8 mouse cellular contexts compared by ENCODE assay signal in the genomic region with DNA sequence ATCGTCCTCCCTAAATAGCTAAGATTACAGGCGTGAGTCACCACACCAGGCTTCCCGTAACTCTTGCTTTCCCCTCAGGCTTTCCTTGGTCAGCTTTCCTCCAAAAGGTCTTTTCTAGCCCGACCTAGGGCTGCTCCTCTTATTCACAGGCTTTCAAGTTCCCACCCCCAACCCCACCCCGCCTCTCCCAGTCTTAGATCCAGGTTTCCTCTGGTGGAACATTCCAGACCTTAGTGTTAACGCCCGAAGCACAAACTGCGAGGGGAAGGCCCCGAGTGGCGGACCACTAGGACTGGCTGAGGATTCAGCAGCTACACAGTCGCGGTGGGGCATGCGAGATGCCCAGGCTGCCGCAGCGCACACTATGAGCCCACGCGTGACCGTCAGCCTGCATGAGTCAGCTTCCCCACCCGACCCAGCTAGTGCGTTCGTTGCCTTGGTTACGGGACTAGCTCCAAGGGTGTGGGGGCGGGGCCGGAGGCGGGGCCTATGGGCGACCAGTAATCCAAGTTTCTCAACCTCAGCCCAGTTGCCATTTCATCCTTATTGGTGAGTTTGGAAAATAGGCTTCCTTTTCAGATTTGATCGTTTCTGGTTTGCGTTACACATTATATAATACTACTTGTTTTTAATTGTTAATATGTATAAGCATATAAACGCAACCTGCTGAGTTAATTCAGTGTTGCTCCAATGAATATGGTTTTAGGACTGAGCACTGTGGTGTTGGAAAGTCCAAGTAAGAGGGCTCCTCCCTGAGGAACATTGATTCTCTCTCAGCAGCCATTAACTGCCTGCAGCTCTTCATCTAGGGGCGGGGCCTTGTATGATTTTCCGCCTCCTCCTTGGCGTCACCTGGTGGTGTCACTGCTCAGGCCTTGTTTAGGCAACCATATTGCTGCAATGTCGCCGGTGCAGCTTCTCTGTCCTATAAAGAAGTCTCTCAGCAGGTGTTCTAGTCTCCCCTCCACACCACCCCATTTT. TPM values are rescaled to one million over a fixed set of nuclear protein-coding genes. Genes with fewer than 3 reads are reported as not detected.
DNase-seq lines count a peak whose midpoint lies in the region.

No protein-coding gene starts in this region.

- peaks cover 7% of the 10 kb centered on the region for H3K36me3 ChIP-seq in hindbrain, embryonic 10.5 days

- H3K4me1 ChIP-seq in hindbrain, embryonic 10.5 days (replicated peaks): peaks cover 48% of the 10 kb centered on the region

- DNase-seq in MEL-GATA-1-ER (ENCODE audit: extremely low read depth, low read depth): peak; percentile 81
- peak; percentile 91 for DNase-seq in cerebellum, adult 8-10 months
- peak; percentile 86 for DNase-seq in forelimb bud, embryonic 11.5 days (ENCODE audit: low read depth, low spot score)
- DNase-seq in hindbrain, embryonic 10.5 days (ENCODE audit: low spot score): peak; percentile 93
- peak; percentile 94 to 97 for DNase-seq in layer of hippocampus, postnatal 10 days (ENCODE audit: low spot score in 2 of 2)
- DNase-seq in lung, postnatal 10 days: peak; percentile 97
- DNase-seq in ovary, postnatal 36 days (ENCODE audit: low spot score): peak; percentile 95
- peak; percentile 68 for DNase-seq in thymus, postnatal 25 days

- WGBS in hindbrain, embryonic 10.5 days: 3% methylated on average over 34 of the region's 34 CpGs

- H3K27me3 ChIP-seq in hindbrain, embryonic 10.5 days (ENCODE audit: insufficient read depth, poor library complexity, severe bottlenecking): no peaks in the 10 kb centered on the region

- peak overlapping the region; percentile 91 for H3K27ac ChIP-seq in hindbrain, embryonic 10.5 days

- peak overlapping the region; percentile 58 for H3K4me3 ChIP-seq in hindbrain, embryonic 10.5 days

- H3K9me3 ChIP-seq in hindbrain, embryonic 10.5 days: no peaks in the 10 kb centered on the region

RNA-seq across cellular contexts. Expression of gene Spsb2, which starts 2.8 kb away (rescaled TPM):
- polyA plus RNA-seq in hindbrain, embryonic 10.5 days (2016; fragmentation: Nextera tagmentation; extraction: Ambion mirVana): 8.3 and 8.7 TPM in 2 replicates
- total RNA-seq in layer of hippocampus, postnatal 10 days (2021): 1 to 10 TPM; 3.3 to 5.0 TPM

RNA-seq across cellular contexts. Expression of gene Tpi1, which starts 8.5 kb away (rescaled TPM):
- 794 and 931 TPM in 2 replicates for polyA plus RNA-seq in hindbrain, embryonic 10.5 days (2016; fragmentation: Nextera tagmentation; extraction: Ambion mirVana)
- total RNA-seq in layer of hippocampus, postnatal 10 days (2021): 100 to 1,000 TPM; 466 to 472 TPM

RNA-seq across cellular contexts. Expression of gene Usp5, which starts 23.7 kb away (rescaled TPM):
- 206 and 211 TPM in 2 replicates for polyA plus RNA-seq in hindbrain, embryonic 10.5 days (2016; fragmentation: Nextera tagmentation; extraction: Ambion mirVana)
- total RNA-seq in layer of hippocampus, postnatal 10 days (2021): 100 to 1,000 TPM; 181 to 187 TPM

RNA-seq across cellular contexts. Expression of gene Cdca3, which starts 23.7 kb away (rescaled TPM):
- polyA plus RNA-seq in hindbrain, embryonic 10.5 days (2016; fragmentation: Nextera tagmentation; extraction: Ambion mirVana): 232 and 255 TPM in 2 replicates
- total RNA-seq in layer of hippocampus, postnatal 10 days (2021): 1 to 10 TPM; 5.4 to 6.1 TPM

RNA-seq across cellular contexts. Expression of gene Lrrc23, which starts 26.1 kb away (rescaled TPM):
- polyA plus RNA-seq in hindbrain, embryonic 10.5 days (2016; fragmentation: Nextera tagmentation; extraction: Ambion mirVana): 2.5 and 4.8 TPM in 2 replicates
- 1 to 10 TPM; 1.8 to 3.6 TPM for total RNA-seq in layer of hippocampus, postnatal 10 days (2021)

Comparison
In these comparisons a context has a peak if more than half of its experiments do, and no peak if none do; other contexts are left out.
1. Peak in every context shown above with its lines: DNase-seq, H3K4me3 ChIP-seq and H3K27ac ChIP-seq.